Mouse (Mus musculus): ENCODE results near the gene Fam102b.

GRCm38 (mm10) chr3:108995379-108995778 lies 32.0 kb downstream of the Fam102b start:
- TF ChIP-seq CTCF (IDR thresholded peaks at IDR 0.05; ENCODE audit: control insufficient read depth, insufficient read depth, low read length) = no peak
- no peak for TF ChIP-seq POLR2A (IDR thresholded peaks at IDR 0.05; ENCODE audit: borderline replicate concordance, control insufficient read depth, low read depth, low read length)
